Mouse (Mus musculus) embryo, embryonic 9.5 days (tissue): Measurements from ENCODE around the gene Nme7.

Source experiments
- DNase-seq: peaks from one replicate; pipeline ENCODE4 v3.0.0-alpha.2; 2017; ENCODE audit errors: extremely low spot score

Nme7 gene

GRCm38 (mm10) chr1:164303821-164304220 is at the start of gene Nme7:
TSS of gene Nme7 (plus strand) at chr1:164304121.
- no peak for DNase-seq

DNA sequence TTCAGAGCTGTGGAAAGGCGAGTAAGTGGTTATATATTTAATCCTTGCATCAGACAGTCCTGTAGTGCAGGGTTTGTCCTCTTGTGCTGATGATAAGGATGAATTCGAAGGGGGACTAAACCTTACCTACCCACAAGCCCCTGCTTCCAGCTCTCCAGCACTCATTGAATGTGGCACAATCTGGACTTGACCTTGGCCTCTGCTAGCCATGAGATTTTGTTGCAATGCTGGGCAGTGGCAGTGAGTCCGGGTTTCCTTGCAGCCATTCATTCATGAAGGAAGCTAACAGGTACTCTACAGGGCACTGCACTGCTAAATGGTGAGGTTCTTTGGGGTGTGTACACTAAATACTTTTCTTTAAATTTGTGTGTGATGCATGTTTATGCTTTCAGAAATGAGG is 49.1 kb upstream of the Nme7 start:
- no peak for DNase-seq

- DNase-seq, result no peak
Measured at GRCm38 (mm10) chr1:164260171-164261028, 43.5 kb upstream of the Nme7 start.

- no peak for DNase-seq
Measured at GRCm38 (mm10) chr1:164261553-164261952, 42.4 kb upstream of the Nme7 start.

DNA sequence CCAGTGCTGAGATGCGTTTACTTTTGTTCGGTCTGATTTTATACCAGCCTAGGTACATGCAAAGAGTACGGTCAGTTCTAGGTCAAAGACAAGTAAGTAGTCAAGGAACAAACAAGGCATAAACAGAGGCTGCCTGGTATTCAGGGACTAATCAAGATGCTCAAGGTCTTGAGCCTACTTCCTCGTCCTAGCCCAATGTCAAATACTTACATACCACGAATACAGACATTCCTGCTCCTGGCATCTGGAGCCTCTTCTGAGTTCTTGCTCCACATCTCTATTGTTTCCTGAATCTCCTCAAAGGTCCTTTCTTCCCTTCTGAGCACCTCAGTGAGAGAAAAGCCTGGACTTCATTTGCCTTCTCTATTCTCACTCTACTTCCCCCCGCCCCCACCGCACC is 33.0 kb upstream of the Nme7 start:
- DNase-seq, result no peak

DNA sequence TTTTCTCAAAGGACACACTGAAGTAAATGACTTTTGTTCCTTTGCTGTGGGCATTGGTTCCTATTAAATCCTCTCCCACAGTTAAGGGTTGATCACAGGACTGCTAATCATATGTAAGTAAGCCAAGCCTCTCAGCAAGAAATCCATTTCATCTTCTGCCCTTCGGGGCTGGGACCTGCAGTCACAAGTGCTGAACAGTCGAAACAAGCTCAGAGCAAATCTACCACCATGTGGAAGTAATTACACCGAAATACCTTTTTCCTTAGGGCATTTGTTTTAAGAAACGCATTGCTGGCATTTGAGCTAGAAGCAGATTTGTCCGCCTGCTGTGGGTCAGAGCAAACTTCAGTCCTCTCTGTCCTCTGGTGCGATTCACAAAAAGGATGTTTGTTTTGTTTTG is 30.3 kb upstream of the Nme7 start:
- no peak for DNase-seq

DNA sequence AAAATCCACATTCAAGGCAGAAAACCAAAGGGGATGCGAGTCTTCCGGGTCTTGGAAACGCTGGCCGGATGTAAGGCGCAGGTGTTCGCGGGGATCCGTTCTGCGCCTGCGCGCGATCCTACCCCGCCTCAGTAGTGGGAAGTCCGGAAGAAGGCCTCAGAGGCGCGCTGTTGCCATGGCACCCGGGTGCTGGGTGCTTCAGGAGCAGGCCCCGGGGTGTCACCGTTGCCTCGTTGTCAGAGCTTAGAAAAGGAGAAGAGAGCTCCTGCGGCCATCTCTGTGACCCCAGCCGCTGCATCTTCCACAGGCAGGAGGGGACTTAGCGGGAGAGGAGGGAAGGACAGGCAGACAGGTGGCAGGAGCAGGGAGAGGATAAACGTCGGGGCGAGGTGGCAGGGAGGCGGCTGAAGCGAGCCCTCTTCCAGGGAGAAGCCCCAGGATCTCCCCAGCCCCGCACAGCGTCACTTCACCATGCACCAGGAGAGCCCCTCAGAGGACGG is 28.4 kb upstream of the Nme7 start, which contains the start of gene Ccdc181:
Gene Ccdc181 (plus strand): TSS at position 131 of the 500 bp plus-strand sequence.
- DNase-seq, result peak; percentile 88

GRCm38 (mm10) chr1:164276552-164276951 is 27.4 kb upstream of the Nme7 start:
- no peak for DNase-seq

- DNase-seq, result no peak
Measured at GRCm38 (mm10) chr1:164279332-164279731, 24.6 kb upstream of the Nme7 start.

GRCm38 (mm10) chr1:164284007-164284406 is 19.9 kb upstream of the Nme7 start:
- no peak for DNase-seq

DNA sequence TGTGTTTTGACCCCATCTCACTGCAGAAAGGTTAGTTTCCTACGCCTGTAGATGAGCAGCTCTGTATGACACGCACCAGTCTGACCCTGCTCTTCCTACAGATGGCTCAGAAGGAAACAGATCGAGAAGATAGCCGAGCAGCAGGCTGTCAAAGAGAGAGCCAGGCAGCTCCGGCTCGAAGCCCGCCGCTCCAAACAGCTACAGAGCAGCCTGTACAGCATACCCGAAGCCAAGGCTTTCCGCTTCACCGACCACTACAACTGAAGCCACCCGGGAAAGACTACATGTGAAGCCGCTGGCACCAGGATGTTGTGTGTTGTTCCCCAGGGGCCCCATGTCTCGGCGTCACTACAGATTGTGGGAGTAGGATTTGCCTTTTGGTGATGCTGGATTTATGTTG is 16.5 kb upstream of the Nme7 start:
- DNase-seq, result no peak

DNA sequence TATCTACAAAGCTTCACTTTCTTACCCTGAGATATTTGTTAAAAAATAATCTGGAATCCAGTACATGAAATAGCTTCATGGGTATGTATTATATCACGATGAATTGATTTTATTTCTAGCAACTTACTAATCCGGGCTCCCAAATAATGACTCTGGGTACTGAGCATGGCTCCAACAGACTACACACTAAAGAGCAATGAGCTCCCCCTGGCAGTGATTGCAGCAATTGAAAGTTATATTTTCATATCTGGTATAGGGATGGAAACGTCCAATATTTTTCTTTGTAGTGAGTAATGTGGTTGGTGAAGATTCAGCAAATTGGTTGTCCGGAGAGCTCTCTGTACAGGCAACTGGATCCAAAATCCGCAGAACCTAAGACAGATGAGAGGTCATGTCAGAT is 11.9 kb upstream of the Nme7 start:
- DNase-seq, result no peak

DNA sequence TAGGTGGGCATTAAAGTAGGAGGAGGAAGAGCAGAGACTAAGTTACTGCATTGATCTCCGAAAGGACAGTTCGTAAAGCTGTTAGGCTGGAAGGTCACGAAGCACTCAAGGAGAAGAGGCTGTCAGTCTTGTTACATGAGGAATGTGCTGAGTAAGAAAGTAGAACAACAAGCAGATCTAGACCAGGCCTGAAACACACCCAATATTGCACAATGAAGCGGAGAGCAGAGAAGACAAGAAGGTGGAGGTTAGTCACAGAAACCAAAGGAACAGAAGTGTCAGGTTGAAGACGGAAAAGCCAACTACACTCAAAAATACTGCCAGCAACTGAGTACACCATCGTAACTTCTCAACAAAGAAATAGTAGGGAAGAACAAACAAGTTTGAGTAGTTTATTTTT is 9.8 kb upstream of the Nme7 start:
- DNase-seq, result no peak

- DNase-seq, result no peak
Measured at GRCm38 (mm10) chr1:164296473-164296872, 7.4 kb upstream of the Nme7 start.

- no peak for DNase-seq
Measured at GRCm38 (mm10) chr1:164301949-164302348, 2.0 kb upstream of the Nme7 start.

DNA sequence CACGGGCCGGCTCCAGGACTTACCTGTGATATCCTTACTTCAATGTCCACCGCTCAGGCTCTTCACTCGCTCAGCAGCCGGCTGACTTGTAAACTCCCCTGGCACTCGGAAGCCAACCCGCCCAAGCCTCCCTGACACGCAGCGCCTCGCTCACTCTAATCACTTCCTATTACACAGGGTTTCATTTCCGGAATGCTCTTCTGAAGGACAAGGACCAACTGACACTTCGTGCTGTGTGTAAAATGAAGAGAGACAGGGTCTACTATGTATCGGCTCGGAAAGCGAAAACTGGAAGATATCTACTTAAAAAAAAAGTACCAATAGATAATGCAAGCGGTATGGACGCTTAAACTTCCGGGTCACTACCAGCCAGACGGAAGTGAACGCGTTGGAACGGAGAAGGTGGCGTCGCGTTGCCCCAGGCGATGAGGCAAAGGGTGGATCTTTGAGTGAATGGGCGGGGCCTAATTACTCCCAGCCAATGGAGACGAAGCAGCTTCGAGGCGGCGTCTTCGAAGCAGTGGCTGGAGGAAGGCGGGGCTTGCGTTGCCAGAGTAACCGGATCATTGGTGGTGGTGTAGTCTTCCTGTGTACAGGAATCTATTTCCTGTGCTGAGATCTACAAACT is 3.3 kb downstream of the Nme7 start, which contains the start of gene Blzf1:
Gene Blzf1 (minus strand): TSS at position 366 of the 628 bp plus-strand sequence.
- DNase-seq, result peak; percentile 96

DNA sequence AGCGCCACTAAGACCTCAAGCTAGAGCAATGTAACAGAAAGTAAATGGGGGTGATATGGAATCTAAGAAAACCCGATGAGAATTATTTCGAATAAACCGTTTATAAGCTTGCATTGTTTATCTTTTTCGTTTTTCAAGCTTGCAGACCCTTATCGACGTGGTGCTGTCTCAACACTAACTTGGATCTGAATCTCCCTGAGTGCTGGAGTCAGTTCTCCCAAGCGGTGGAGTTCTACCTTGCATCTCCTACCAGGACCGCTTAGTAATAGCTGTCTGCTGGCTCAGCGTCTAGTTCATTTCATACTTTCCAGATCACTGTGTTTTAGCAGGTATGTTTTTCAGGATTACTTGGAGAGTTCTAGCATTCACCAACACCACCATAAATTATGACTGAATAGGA is 4.0 kb downstream of the Nme7 start:
- DNase-seq, result no peak

- no peak for DNase-seq
Measured at GRCm38 (mm10) chr1:164314085-164314484, 10.2 kb downstream of the Nme7 start.

GRCm38 (mm10) chr1:164315266-164315665 is 11.3 kb downstream of the Nme7 start:
- DNase-seq, result no peak

DNA sequence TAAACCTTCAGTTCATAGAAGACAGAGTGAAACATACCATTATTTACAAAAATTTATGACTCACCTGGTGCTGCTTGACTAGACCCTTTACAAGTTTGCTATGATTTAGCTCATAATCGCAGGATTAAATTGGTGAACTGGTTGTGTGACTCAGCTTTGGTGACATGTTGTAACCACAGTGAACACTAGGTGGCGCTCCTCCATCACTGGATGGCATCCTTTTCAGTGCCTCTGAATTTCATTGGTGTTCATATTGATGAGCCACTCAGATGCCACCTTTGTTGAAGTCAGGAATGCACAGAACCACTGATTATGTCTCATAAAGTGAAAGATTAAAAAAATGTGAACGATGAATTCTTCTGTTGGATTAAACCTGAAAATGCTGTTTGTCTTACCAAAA is 12.8 kb downstream of the Nme7 start:
- peak; percentile 71 for DNase-seq

- no peak for DNase-seq
Measured at GRCm38 (mm10) chr1:164317261-164317660, 13.3 kb downstream of the Nme7 start.

- no peak for DNase-seq
Measured at GRCm38 (mm10) chr1:164318474-164318873, 14.6 kb downstream of the Nme7 start.
